Mouse (Mus musculus) urinary bladder, adult 2 months (tissue): Measurements from ENCODE around the gene Mt1. TPM values are rescaled to one million over a fixed set of nuclear protein-coding genes. Genes with fewer than 3 reads are reported as not detected.

Experiments used
- DNase-seq: peaks from one replicate; pipeline ENCODE4 v3.0.0; 2022; ENCODE audit warnings: low spot score
- polyA plus RNA-seq: library from polyadenylated mRNA; depleted of rRNA; stranded (reverse); fragments of >200 nt; gene quantifications from 2 replicates; pipeline ENCODE4 v1.2.3, GENCODE M21; 2012

The Mt1 gene
- polyA plus RNA-seq, 1 experiment, result 257 TPM

DNA sequence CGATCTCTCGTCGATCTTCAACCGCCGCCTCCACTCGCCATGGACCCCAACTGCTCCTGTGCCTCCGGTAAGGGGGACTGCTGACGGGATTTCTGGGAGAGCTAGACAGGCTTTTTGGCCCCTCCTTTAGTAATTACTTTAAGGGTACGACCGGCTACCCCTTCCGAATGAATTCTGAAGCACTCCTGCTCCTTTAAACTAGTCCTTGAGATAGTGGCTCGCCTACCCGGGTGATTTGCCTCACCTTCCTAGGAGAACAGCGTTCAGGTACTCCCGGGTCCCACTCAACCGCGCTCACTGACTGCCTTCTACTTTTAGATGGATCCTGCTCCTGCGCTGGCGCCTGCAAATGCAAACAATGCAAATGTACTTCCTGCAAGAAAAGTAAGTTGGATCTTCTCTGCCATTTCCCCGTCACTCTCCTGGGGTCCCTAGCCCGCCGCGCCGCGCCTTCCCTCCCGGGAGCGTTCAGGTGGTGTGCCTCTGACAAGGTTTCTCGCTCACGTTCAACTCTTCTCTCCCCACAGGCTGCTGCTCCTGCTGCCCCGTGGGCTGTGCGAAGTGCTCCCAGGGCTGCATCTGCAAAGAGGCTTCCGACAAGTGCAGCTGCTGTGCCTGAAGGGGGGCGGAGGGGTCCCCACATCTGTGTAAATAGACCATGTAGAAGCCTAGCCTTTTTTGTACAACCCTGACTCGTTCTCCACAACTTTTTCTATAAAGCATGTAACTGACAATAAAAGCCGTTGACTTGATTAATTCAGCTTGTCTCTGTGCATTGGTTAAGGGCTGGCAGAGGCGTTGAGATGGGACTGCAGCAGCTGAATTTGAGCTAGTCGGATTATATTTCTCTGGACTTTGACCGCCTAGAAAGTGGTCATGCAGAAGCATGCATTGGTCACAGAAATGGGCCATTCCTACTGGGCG lies 5.8 kb upstream of the Mt1 start:
- peak; percentile 24 for DNase-seq

DNA sequence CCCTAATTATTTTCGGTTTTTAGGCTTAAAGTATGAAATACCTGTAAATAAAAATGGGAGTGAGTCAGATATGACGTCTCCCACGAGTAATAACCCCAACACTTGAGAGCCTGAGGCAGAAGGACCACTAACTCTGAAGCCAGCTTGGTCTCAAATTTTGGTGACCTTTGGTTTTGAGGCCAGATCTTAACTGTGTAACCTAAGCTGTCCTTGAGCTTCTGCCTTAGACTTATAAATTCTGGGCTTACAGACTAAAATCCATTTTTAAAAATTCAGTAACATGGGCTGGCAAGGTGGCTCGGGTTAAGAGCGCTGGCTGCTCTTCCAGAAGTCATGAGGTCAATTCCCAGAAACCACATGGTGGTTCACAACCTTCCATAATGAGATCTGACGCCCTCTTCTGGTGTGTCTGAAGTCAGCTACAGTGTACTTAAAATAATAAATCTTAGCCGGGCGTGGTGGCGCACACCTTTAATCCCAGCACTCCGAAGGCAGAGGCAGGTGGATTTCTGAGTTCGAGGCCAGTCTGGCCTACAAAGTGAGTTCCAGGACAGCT lies 5.0 kb upstream of the Mt1 start:
- no peak for DNase-seq

DNA sequence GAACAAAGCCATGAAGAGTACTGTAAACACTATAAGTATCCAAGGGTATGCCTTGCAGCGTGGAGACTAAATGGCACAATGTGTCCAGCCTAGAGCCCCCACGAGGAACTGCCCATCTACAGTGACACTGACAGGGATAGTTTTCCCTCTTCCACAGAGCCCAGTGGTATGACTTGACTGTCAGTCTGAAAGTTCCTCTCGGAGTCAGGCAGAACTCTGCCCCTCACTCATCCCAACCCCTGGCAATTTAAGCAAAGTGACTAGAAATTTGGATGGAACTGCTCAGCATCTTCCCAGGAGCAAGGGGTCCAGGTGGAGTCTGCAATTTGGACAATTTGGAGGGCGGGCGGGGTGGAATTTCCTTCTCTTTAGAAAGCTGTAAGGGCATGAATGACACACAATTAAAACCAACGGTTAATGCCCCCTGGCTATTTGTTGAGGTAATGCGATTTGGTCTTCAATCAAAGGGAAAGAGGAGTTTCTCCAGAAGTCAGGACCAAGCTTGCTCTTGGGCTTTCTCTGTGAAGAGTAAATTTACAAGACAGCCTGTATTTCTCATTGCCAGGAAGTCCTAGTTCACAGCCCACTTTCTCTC lies 4.2 kb upstream of the Mt1 start:
- no peak for DNase-seq

DNA sequence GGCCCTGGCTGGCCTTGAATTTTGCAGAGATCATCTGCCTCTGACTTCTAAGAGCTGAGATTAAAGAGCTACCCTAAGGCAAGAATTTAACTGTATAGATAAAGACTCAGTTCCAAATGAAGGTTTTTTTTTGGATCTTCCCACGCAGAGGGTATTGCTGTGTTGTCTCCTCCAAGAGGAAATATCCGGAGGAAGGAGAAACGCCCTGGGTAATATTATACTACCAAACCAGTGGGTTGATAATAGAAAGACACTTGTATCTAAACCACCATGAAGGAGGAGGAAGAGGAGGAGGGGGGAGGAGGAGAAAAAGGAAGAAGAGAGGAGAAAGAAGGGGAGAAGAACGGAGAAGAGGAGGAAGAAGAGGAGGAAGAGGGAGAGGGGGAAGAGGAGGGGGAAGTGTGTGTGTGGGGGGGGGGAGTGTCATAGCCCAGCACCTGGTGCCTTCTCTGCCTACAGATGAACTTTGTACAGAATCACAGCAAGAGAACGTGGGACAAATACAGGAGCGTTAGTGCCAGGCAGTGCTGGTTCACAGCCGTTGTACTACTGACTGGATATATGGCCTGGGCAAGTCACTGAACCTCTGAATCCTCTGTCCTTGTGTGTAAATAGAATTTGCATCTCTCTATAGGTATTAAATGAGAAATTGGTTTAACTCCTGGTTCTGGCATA lies 1.0 kb upstream of the Mt1 start:
- DNase-seq, result no peak

DNA sequence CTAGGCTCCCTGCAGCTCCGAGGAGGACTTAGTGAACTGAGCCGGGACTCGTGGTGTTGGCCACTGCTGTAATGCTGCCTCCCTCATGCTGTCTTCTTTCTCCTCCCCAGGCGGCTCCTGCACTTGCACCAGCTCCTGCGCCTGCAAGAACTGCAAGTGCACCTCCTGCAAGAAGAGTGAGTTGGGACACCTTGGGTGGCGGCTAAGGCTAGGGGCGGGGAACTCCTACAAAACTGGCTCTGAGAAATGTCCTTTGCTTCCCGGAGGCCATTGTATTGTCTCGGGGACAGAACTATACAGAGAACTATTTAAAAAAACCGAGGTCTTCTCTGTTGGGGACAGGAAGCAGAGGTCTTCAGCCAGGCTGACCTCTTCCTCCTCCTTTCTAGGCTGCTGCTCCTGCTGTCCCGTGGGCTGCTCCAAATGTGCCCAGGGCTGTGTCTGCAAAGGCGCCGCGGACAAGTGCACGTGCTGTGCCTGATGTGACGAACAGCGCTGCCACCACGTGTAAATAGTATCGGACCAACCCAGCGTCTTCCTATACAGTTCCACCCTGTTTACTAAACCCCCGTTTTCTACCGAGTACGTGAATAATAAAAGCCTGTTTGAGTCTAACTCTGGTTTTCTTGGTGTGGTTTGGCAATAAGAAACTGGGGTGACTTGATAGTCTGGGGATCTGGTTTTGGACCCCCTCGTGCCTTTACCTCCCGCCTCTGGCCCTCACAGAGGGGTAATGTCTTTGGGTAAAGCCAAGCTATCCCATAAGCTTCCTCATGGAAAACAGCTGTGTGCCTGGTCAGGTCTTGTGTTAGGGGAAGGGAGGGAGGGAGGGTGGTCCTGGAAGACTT lies 1.1 kb downstream of the Mt1 start:
- DNase-seq, result no peak

DNA sequence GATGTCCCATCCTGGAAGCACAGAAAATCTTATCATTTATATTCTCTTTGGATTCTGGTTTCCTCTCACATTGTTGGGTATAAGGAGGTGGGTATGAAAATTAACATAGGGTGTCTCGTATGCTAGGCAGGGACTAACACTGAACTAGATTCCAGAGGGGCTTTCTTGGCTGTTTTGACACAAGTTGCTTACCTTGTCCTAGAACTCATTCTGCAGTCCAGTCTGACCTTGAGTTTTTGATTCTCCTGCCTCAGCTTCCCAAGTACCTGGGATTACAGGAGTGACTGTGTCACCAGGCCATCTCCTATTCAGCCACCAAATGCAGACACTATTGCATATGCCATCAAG lies 1.7 kb downstream of the Mt1 start:
- no peak for DNase-seq

DNA sequence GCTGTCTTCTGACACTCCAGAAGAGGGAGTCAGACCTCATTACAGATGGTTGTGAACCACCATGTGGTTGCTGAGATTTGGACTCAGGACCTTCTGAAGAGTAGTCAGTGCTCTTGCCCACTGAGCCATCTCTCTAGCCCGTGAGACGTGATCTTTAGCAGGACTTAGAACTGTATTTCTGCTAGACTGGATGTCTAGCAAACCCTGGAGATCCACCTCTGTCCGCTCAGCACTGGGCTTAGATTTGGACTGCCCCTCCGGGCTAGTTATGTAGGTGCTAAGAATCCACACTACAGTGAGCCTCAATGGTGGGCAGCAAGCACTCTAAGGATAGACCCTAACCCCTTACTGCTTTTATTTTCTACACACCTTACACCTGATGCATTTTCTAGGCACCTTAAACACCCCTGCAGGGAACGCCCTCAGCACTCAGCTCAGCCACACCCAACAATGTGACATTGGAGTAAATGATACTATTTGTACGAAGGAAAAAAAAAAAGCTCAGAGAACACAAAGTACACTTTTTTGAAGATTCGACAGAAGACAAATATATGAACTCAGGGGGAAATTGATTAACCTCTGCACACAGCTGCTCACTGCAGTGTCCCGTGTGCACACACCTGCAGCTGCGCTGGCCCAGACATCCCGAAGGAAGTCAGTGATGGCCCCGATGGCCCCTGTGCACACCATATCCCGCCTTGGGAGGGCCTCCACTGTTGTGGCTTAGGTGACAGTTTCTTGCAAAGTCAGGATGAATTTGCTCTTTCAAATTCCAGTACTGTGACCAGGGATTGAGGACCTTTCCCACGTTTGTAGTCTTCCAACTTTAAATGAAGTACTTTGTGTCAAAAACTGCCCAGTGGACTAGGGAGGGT lies 3.4 kb downstream of the Mt1 start:
- DNase-seq, result no peak

DNA sequence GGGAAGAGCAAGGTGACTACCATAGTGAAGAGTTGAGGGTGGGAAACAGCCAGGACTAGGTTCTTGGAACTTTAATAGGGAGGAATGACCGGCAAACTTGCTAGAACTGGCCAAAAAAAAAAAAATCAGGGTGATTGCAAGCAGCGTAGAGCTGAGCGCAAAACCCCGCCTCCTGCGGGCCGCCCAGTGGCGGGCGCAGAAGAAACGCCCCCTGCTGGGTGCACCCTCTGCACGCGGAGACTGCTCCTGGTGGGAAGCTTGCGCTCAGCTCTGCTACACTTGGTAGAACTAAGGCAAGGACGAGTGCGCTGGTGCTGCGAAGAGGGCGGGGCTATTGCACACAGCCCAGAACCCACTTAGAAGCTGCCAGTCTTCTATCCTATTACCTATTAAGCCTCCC lies 4.2 kb downstream of the Mt1 start:
- peak; percentile 58 for DNase-seq

DNA sequence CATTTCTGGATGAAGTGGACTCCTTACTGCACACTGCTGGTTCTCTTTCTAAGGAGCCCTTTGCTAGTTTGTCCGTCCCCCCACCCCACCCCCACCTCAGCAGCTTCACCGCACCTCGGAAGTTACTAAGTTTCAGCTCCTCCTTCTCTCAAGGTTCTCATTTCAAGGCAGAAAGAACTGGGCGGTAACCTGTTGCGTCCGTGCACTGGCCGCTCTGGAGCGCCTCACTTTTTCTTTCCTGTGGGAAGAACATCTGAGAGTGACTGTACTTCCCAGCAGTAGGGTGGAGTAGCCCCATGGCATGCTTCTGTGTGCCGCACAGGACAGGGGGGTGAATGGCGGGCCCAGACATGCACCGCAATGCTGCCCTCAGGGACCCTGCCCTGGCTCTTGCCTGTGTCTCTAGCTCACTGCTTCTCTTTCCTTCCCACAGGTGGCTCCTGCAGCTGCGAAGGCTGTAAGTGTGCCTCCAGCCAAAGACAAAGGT lies 5.5 kb downstream of the Mt1 start:
- DNase-seq, result no peak

DNA sequence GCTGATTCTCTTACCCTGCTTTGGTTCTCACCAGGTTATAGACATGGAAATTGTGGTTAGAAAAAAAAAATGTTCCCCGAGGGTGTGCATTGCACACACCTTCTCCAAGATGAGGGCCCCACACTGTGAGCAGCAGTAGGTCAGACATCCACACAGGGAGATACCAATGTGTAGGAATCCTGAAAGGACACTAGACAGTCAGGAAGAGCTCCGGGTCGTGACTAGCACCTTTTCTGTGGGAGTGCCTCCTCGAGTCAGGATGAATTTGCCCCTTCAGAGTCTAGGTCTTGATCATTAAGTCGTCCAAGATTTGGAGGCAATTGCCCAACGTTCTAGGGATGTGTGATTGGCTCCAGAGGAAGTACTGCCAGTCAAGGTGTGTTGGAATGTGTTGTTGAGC lies 6.9 kb downstream of the Mt1 start:
- DNase-seq, result no peak

DNA sequence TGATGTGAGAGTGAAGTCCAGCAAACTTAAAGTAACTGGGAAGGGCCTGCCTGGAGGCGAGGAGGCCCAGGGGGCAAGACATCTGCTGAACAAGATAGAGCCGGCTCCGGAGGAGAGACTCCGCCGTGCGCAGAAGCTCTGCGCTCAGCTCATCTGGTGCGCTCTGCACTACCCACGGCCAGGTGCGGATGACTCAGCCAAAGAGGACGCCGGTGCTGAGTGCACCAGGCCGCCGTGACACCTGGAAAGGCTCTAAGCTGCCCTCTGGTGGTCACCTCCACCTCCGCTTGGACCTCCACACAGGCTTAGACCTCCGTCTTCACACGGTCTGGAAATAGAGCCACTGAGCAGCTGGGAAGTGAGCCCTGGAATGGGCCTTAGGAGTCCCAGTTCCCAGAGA lies 7.7 kb downstream of the Mt1 start:
- DNase-seq, result peak; percentile 65

DNA sequence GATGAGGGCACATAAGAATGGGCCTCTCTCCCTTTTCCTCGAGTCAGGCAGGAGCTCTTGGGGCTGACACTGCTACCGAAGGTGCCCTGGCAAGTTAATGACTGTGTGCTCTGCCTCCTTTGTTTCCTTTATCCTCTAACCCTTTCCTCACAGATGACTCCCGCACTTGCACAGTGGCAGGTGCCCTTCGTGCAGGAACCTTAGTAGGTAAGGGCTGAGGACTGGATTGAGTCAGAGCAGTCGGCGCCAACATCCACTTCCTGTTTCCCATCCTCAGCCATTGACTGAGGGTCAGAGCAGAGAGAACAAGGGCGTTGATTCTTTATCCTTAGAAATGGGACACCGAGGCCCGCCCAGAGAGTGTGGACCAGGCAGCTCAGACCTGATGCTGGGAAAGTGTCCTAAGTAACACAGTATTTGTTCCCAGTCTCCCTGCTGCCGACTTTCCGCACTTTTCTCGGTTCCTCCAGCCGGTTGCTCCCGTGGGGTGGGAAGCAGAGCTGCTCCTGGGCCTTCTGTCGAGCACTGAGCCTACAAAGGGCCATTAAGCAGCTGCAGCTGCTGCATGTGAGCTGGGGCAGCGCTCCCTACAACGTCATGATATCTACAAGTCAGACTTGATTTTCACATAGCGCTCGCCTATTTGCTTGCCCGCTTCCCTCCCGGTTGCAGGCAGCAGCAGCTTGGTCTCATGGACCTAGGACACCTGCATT lies 8.6 kb downstream of the Mt1 start:
- DNase-seq, result no peak

DNA sequence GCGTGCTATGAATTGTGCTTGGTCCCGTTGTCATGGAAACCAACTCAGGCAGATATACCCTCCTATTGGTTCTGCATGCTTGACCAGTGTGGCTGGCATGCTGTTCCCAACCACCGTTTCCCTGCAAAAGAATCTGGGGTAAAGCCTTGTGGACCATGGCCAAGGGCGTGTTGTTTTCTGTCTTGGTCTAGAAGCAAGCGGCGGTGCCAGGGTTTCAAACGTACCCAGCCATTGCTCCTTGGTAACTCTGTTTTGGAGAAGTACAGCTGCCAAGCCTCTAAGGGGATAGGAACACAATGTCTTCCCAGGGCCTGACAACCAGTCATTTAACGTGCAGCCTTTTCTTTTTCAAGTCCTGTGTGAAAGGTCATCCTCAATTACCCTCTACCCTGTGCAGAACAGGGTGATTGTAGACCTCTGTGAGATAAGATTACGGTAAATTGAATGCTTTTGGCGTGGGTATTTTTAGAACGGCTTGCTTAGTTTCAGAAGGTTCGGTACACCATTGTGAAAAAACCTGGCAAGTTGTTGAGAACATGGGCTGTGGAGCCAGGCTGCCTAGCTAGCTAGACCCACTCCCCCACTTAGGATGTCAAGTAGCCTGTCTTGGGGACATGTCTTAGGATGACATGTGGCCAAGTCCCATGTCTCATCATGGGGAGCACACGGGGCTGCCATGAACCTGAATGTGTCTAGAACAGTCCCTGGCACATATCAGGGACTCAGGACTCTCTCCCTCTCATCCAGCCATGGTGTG lies 10.6 kb downstream of the Mt1 start:
- no peak for DNase-seq

DNA sequence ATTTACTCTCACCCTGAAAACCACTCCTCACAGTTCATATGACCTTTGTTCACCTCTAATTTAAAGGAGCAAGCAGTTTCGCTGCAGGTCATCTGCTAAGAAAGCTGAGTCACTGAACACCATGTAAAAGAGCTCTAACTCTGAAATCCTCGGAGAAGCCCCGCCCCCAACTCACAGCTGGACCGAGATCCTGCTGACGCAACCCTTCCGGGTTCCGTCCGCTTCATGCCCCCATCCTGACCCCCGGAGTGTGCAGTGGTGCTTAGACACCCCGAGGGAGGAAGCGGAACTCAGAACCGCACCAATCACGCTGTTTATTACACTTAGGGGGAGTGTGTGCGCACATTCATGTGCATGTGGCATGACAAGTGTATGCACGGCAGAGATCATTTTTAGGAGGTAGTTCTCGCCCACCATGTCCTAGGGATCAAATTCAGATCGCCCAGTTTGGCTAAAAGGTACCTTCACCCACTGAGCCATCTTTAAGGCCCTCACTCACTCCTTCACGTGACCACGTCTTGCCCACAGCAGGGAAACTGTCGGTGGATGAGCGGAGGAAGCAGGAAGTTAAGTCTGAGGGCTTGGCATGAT lies 12.3 kb downstream of the Mt1 start:
- DNase-seq, result no peak

DNA sequence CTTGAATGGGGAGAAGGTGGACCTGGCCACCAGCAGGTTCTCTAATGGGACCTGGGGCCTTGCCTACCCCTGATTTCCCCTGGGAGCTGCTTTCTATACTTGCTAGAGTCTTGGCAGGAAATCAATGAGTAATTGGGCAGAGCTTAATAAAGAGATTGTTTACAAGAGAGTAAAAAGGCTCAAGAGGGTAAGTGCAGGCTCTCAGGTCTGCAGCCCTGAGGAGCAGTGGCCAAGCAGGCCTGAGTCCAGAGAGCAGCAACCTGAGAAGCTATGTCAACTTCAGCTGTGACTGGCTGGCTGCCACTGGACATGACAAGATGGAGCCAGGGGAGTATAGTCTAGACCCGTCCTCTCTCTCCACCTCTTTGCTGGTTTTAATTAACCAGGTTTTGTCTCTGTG lies 14.0 kb downstream of the Mt1 start:
- DNase-seq, result no peak

DNA sequence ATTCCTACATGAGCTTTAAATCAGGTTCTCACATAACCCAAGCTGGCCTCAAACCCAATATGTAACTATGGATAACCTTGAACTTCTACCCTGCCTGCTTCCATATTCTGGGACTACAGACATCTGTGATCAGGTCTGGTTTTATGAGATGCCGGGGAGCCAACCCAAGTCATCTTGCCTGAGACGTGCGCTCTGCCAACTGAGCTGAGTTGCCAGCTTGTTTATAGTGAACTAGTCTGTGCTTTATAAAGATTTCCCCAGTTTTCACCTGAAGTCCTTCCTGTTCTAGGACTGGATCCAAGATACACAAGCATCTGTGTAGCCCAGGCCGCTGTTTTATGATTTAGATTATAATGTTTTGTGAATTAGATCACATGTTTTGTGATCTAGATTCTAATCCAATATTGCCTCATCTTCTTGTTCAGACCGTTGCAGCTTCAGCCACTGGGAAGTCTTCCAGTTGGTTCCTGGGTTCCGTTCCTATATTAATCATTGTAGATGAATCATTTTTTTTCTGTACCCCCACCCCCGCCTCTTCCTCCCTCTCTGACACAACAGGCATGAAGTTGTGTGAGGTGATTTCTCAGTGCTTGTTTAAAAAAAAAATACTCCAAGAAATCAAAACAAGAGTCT lies 15.8 kb downstream of the Mt1 start:
- no peak for DNase-seq

DNA sequence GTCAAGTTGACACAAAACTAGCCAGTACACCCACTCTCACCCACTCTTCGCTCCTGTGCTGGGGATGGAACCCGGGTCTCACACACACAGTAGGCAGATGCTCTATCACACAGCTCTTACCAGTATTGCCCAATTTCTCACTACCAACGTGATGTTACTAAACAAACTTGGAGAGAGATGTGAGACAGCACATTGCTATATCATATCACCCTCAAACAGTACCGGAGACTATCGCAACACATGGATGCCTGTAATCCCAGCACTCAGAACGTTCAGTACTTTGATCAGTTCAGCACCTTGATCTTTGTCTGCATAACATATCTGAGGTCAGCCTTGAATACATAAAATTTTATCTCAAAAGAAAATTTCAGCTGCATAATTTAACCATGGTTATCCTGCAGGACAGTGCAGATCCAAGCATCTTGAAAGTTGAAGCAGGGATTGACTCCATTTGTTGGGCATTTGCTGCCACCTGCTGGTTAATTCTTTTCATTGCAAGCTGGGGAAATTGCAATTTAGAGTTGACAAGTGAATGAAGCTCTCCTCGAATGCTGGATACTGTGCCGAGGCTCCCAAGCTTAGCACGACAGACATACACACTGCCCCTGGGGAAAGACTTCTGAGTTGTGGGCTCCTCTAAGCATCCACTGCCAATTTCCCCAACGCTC lies 20.5 kb downstream of the Mt1 start:
- DNase-seq, result no peak

DNA sequence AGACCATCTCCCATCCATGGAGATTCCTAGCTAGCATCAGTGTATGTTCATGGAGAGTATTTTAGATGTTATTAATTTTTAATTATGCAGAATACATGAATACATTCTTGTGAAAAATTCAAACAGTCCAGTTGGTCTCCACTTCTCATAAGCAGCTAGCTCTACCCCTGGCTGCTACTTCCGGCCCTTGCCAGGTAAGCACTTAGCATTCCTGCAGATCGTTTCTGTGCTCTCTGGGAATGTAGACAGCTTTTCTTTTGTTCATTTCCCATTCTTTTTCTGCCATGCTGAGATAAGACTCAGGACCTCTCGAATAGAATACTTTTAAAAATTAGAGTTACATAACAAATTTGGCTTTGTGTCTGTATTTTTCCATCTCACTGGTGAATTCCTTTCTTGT lies 25.2 kb downstream of the Mt1 start:
- no peak for DNase-seq
